Mouse (Mus musculus) ES-Bruce4 (cell line): ENCODE measurements around the gene Nprl2. TPM values are rescaled to one million over a fixed set of nuclear protein-coding genes. Genes with fewer than 3 reads are reported as not detected.

Experiments
- H3K27ac ChIP-seq: 2 replicates; pipeline ENCODE4 v1.5.1; 2012; ENCODE audit warnings: low read length, inconsistent platforms; ENCODE audit not compliant: insufficient read depth
- H3K27me3 ChIP-seq: 2 replicates; pipeline ENCODE4 v1.6.1; 2012; ENCODE audit warnings: mild to moderate bottlenecking, low read length, inconsistent platforms; ENCODE audit not compliant: control insufficient read depth, poor library complexity, insufficient read depth, severe bottlenecking
- H3K36me3 ChIP-seq: 2 replicates; pipeline ENCODE4 v1.6.1; 2012; ENCODE audit warnings: inconsistent platforms, mild to moderate bottlenecking, low read length, moderate library complexity; ENCODE audit not compliant: control insufficient read depth, poor library complexity, insufficient read depth, severe bottlenecking
- H3K4me1 ChIP-seq: one replicate; pipeline ENCODE4 v1.8.1; 2011; ENCODE audit warnings: low read length; ENCODE audit not compliant: control insufficient read depth, insufficient read depth
- H3K4me3 ChIP-seq: 2 replicates; pipeline ENCODE4 v1.5.1; 2011; ENCODE audit warnings: low read depth, mild to moderate bottlenecking, low read length
- H3K9ac ChIP-seq: 2 replicates; pipeline ENCODE4 v1.6.1; 2012; ENCODE audit warnings: low read depth, mild to moderate bottlenecking, inconsistent platforms; ENCODE audit not compliant: poor library complexity, severe bottlenecking
- H3K9me3 ChIP-seq: replicated peaks from 2 replicates; pipeline ENCODE4 v1.6.1; 2012; ENCODE audit warnings: mild to moderate bottlenecking, low read length, inconsistent platforms; ENCODE audit not compliant: control insufficient read depth, poor library complexity, insufficient read depth, severe bottlenecking
- CTCF ChIP-seq: IDR thresholded peaks from one replicate; pipeline ENCODE4 v1.8.1; 2011; ENCODE audit warnings: low read depth, low read length
- EP300 ChIP-seq: IDR thresholded peaks from 2 replicates; pipeline ENCODE4 v1.6.1; 2011; ENCODE audit warnings: low read depth, low read length; ENCODE audit not compliant: insufficient read depth
- POLR2A ChIP-seq: IDR thresholded peaks from one replicate; pipeline ENCODE4 v1.8.1; 2011; ENCODE audit warnings: low read length; ENCODE audit not compliant: insufficient read depth
- polyA plus RNA-seq: library from polyadenylated mRNA; stranded (reverse); fragments of >200 nt; gene quantifications from 2 replicates; pipeline ENCODE4 v1.2.4, GENCODE M21; 2011; ENCODE audit warnings: low read depth; ENCODE audit not compliant: missing spikeins, insufficient read depth, insufficient read length

Gene Nprl2
- polyA plus RNA-seq, 1 experiment: 32.7 TPM

DNA sequence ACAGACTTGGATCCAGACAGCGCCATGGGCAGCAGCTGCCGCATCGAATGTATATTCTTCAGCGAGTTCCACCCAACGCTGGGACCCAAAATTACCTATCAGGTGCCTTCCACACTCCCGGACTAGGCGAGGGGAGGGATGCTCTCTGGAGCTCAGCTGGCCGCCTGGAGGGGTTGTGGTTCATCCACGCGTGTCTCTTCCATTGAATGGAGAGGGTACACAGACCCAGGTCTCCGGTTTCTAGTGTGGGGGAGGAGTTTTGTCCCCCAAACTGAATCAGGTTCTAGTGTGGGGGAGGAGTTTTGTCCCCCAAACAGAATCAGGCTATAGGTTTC, 293 bp downstream of the Nprl2 start:
- no peaks in the 10 kb centered on the region for H3K4me1 ChIP-seq
- no peak overlapping the region for H3K27ac ChIP-seq
- H3K36me3 ChIP-seq: peaks cover 10% of the 10 kb centered on the region
- peak overlapping the region; percentile 98 for H3K4me3 ChIP-seq
- TF ChIP-seq EP300 (no peak), POLR2A (no peak), CTCF (no peak)
- no peaks in the 10 kb centered on the region for H3K27me3 ChIP-seq
- peak overlapping the region; percentile 60 for H3K9ac ChIP-seq
- no peaks in the 10 kb centered on the region for H3K9me3 ChIP-seq

DNA sequence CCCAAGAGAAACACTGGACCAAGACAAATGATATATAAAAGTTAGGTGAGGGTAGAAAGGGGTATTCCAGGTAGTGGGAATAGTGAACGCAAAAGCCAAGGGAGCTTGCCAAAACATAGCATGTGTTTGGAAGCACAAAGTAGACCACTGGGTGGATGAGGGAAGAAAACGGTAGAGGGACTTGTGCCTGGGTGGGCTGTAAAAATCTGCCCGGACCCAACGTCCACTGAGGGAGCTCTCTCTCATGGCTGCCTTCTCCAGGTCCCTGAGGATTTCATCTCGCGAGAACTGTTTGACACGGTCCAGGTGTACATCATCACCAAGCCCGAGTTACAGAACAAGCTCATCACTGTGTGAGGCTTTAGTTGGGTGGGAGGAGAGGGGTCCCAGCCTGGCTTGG, 695 bp downstream of the Nprl2 start:
- peaks cover 10% of the 10 kb centered on the region for H3K36me3 ChIP-seq
- no peaks in the 10 kb centered on the region for H3K9me3 ChIP-seq
- H3K27ac ChIP-seq: no peak overlapping the region
- peak overlapping the region; percentile 98 for H3K4me3 ChIP-seq
- H3K9ac ChIP-seq: peak overlapping the region; percentile 60
- TF ChIP-seq POLR2A: no peak
- no peak for TF ChIP-seq CTCF
- no peak for TF ChIP-seq EP300
- no peaks in the 10 kb centered on the region for H3K27me3 ChIP-seq
- no peaks in the 10 kb centered on the region for H3K4me1 ChIP-seq

DNA sequence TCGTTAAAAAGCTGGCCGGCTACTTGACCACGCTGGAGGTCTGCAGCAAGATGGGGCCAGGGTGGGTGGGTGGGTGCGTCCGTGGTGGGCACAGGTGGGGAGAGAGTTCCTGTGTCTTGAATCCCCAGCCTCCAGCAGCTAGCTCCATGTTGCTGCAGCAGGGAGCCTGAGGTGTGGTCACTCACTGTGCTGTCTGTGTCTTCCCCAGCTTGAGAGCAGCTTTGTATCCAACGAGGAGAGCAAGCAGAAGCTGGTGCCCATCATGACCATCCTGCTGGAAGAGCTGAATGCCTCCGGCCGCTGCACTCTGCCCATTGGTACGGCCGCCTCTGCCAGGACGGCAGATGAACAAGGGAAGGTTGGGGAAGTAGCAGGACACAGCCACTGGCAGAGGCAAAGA, 1.3 kb downstream of the Nprl2 start:
- H3K36me3 ChIP-seq: peaks cover 6% of the 10 kb centered on the region; the same call in 1 of the 2 replicates
- H3K4me1 ChIP-seq: no peaks in the 10 kb centered on the region
- no peak overlapping the region for H3K9ac ChIP-seq
- H3K9me3 ChIP-seq: no peaks in the 10 kb centered on the region
- no peak overlapping the region for H3K4me3 ChIP-seq
- no peak overlapping the region for H3K27ac ChIP-seq
- no peaks in the 10 kb centered on the region for H3K27me3 ChIP-seq
- TF ChIP-seq CTCF: no peak
- TF ChIP-seq EP300: no peak
- no peak for TF ChIP-seq POLR2A

DNA sequence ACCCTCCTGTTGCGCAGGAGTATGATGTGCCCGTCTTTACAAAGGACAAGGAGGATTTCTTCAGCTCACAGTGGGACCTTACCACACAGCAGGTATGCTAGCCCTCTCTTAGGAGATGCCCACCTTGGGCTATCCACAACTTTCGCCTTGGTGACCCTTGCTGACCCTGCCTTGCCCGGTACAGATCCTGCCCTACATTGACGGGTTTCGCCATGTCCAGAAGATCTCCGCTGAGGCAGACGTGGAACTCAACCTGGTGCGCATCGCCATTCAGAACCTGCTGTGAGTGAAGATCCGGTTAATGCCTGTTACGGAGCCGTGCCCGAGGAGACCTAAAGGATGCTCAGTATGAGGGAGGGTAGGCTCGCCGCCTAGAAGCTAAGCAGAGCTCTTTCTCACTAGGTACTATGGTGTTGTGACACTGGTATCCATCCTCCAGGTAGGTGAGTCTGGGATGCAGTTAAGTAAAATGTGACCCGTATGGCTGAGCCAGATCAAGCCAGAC, 2.2 kb downstream of the Nprl2 start:
- TF ChIP-seq CTCF: no peak
- TF ChIP-seq POLR2A: no peak
- TF ChIP-seq EP300: no peak
- H3K36me3 ChIP-seq: no peaks in the 10 kb centered on the region
- H3K9me3 ChIP-seq: no peaks in the 10 kb centered on the region
- no peak overlapping the region for H3K4me3 ChIP-seq
- no peak overlapping the region for H3K9ac ChIP-seq
- no peak overlapping the region for H3K27ac ChIP-seq
- H3K27me3 ChIP-seq: no peaks in the 10 kb centered on the region
- H3K4me1 ChIP-seq: no peaks in the 10 kb centered on the region

DNA sequence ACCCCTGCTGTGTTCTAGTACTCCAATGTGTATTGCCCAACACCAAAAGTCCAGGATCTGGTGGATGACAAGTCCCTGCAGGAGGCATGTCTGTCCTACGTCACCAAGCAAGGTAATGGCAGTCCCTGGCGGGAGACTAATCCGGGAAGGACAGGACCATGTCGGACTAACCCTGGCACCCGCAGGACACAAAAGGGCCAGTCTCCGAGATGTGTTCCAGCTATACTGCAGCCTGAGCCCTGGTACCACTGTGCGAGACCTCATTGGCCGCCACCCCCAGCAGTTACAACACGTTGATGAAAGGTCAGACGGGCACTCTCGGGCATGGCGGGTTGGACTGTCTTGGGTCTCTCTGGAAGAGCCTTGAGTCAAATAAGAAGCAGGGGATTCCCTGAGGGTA, 2.7 kb downstream of the Nprl2 start:
- Histone ChIP-seq H3K9me3 (no peaks in the 10 kb centered on the region), H3K36me3 (no peaks in the 10 kb centered on the region), H3K9ac (no peak overlapping the region), H3K27ac (no peak overlapping the region), H3K4me1 (no peaks in the 10 kb centered on the region), H3K4me3 (no peak overlapping the region), H3K27me3 (no peaks in the 10 kb centered on the region)
- TF ChIP-seq CTCF: no peak
- no peak for TF ChIP-seq POLR2A
- TF ChIP-seq EP300: no peak

DNA sequence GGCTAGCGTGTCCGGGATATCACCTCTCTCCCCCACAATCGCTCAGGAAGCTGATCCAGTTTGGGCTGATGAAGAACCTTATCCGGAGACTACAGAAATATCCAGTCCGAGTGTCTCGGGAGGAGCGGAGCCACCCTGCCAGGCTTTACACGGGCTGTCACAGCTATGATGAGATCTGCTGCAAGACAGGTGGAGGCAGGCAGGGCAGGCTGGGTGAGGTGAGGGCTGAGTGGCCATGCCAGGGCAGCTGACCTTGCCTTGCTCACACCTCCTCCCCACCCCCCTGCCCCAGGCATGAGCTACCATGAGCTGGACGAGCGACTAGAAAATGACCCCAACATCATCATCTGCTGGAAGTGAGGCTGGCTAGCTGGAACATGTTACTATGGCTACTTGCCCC, 3.2 kb downstream of the Nprl2 start:
- no peak overlapping the region for H3K27ac ChIP-seq
- peaks cover 3% of the 10 kb centered on the region for H3K4me1 ChIP-seq
- H3K4me3 ChIP-seq: no peak overlapping the region
- H3K9me3 ChIP-seq: no peaks in the 10 kb centered on the region
- no peaks in the 10 kb centered on the region for H3K27me3 ChIP-seq
- H3K9ac ChIP-seq: no peak overlapping the region
- no peak for TF ChIP-seq POLR2A
- no peak for TF ChIP-seq CTCF
- no peak for TF ChIP-seq EP300
- no peaks in the 10 kb centered on the region for H3K36me3 ChIP-seq
